Mouse (Mus musculus): Measurements from ENCODE around the gene Gm8764. TPM values are rescaled to one million over a fixed set of nuclear protein-coding genes. Genes with fewer than 3 reads are reported as not detected.
"Not testable (repeated sequence)": the region's sequence is repeated elsewhere in the genome, so short reads cannot be mapped to it uniquely, and the experiment has no call there.

The Gm8764 gene
- polyA plus RNA-seq (2021), result not detected

DNA sequence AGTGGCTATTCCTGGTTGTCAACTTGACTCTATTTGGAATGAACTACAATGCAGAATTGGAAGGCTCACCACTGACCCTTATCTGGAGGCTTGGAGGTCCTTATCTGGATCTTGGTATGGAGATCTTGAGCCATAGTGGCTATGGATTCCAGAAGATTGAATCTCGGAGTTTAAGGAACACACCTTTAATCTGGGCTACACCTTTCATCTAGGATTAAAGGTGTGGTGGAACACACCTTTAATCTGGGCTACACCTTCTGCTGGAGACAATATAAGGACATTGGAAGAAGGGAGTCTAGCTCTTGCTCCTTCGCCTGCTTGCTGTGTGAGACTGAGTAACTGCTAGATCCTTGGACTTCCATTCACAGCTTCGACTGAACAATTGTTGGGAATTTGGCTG, at the start of gene Gm8764:
Gene Gm8764, plus strand, starts transcription at position 301 of the 400 bp plus-strand sequence.
- POLR2A ChIA-PET; DNase-seq (ENCODE audit: low read depth, low spot score); CTCF ChIA-PET; H3K27me3 ChIP-seq; ATAC-seq; in situ Hi-C loops (cut with MboI; ENCODE audit: low pct_unique_long_range_greater_than_20kb): not testable (repeated sequence)

DNA sequence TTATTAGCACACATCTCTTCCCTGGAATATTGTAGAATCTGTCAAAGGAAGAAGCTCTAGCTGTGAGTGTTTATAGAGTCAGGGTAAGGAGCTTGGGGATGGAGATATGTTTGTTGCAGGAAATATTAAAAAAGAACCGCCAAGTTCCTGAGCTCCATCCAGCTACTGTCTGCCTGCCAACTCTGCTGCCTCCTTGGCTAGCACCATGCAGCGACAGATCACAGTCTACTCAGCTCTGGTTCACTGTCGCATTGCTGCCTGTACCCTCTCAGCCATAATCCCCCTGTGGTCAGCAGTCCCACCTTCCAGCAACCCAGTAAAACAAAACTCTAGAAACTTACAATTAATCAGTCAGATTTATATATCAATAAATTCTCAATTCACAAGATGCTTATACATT, 49.8 kb upstream of the Gm8764 start:
- CTCF ChIA-PET, result no interaction called here
- ATAC-seq, result no peak
- no peaks in the 10 kb centered on the region for H3K27me3 ChIP-seq
- POLR2A ChIA-PET, result no interaction called here
- TF ChIP-seq CTCF (IDR thresholded peaks at IDR 0.05), result no peak
- no peak for DNase-seq (ENCODE audit: low read depth, low spot score)
- in situ Hi-C loops (cut with MboI; ENCODE audit: low pct_unique_long_range_greater_than_20kb), result no loop called here

DNA sequence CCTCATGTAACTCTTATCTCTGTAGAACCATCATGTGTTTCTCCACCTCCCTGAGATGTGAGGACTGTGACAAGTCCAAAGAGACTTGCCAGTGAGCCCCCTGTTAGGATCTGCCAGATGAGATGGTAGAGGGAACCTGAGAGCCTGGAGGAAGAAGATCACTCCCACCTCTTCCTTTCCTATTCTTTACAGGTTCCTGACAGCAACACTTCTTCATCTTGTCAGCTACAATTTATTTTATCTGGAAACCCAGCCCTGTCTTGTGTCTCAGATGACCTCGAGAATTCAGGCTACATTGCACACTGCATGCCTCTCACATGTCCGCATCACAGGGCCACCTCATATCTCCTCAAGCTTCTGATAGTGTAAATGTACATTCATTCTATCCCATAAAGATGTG, 41.5 kb upstream of the Gm8764 start:
- no peaks in the 10 kb centered on the region for H3K27me3 ChIP-seq
- ChIA-PET CTCF (no interaction called here), POLR2A (no interaction called here)
- DNase-seq (ENCODE audit: low read depth, low spot score) (no peak), ATAC-seq (no peak)
- no peak for TF ChIP-seq CTCF (IDR thresholded peaks at IDR 0.05)
- in situ Hi-C loops (cut with MboI; ENCODE audit: low pct_unique_long_range_greater_than_20kb), result no loop called here

DNA sequence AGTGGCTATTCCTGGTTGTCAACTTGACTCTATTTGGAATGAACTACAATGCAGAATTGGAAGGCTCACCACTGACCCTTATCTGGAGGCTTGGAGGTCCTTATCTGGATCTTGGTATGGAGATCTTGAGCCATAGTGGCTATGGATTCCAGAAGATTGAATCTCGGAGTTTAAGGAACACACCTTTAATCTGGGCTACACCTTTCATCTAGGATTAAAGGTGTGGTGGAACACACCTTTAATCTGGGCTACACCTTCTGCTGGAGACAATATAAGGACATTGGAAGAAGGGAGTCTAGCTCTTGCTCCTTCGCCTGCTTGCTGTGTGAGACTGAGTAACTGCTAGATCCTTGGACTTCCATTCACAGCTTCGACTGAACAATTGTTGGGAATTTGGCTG, 17.1 kb upstream of the Gm8764 start, which contains the start of gene Gm21293:
Gene Gm21293, plus strand, starts transcription at position 301 of the 400 bp plus-strand sequence.
- H3K27me3 ChIP-seq; CTCF ChIA-PET; ATAC-seq; DNase-seq (ENCODE audit: low read depth, low spot score); POLR2A ChIA-PET; in situ Hi-C loops (cut with MboI; ENCODE audit: low pct_unique_long_range_greater_than_20kb): not testable (repeated sequence)

DNA sequence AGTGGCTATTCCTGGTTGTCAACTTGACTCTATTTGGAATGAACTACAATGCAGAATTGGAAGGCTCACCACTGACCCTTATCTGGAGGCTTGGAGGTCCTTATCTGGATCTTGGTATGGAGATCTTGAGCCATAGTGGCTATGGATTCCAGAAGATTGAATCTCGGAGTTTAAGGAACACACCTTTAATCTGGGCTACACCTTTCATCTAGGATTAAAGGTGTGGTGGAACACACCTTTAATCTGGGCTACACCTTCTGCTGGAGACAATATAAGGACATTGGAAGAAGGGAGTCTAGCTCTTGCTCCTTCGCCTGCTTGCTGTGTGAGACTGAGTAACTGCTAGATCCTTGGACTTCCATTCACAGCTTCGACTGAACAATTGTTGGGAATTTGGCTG, 8.6 kb upstream of the Gm8764 start, which contains the start of gene Gm6763:
Gene Gm6763, plus strand, starts transcription at position 301 of the 400 bp plus-strand sequence.
- ATAC-seq; DNase-seq (ENCODE audit: low read depth, low spot score); CTCF ChIA-PET; in situ Hi-C loops (cut with MboI; ENCODE audit: low pct_unique_long_range_greater_than_20kb); POLR2A ChIA-PET; H3K27me3 ChIP-seq: not testable (repeated sequence)

DNA sequence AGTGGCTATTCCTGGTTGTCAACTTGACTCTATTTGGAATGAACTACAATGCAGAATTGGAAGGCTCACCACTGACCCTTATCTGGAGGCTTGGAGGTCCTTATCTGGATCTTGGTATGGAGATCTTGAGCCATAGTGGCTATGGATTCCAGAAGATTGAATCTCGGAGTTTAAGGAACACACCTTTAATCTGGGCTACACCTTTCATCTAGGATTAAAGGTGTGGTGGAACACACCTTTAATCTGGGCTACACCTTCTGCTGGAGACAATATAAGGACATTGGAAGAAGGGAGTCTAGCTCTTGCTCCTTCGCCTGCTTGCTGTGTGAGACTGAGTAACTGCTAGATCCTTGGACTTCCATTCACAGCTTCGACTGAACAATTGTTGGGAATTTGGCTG, 8.4 kb downstream of the Gm8764 start, which contains the start of gene Gm21304:
Gene Gm21304, plus strand, starts transcription at position 301 of the 400 bp plus-strand sequence.
- DNase-seq (ENCODE audit: low read depth, low spot score); H3K27me3 ChIP-seq; in situ Hi-C loops (cut with MboI; ENCODE audit: low pct_unique_long_range_greater_than_20kb); ATAC-seq; POLR2A ChIA-PET; CTCF ChIA-PET: not testable (repeated sequence)

DNA sequence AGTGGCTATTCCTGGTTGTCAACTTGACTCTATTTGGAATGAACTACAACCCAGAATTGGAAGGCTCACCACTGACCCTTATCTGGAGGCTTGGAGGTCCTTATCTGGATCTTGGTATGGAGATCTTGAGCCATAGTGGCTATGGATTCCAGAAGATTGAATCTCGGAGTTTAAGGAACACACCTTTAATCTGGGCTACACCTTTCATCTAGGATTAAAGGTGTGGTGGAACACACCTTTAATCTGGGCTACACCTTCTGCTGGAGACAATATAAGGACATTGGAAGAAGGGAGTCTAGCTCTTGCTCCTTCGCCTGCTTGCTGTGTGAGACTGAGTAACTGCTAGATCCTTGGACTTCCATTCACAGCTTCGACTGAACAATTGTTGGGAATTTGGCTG, 16.9 kb downstream of the Gm8764 start, which contains the start of gene Gm21312:
Gene Gm21312, plus strand, starts transcription at position 301 of the 400 bp plus-strand sequence.
- POLR2A ChIA-PET; DNase-seq (ENCODE audit: low read depth, low spot score): not testable (repeated sequence)

DNA sequence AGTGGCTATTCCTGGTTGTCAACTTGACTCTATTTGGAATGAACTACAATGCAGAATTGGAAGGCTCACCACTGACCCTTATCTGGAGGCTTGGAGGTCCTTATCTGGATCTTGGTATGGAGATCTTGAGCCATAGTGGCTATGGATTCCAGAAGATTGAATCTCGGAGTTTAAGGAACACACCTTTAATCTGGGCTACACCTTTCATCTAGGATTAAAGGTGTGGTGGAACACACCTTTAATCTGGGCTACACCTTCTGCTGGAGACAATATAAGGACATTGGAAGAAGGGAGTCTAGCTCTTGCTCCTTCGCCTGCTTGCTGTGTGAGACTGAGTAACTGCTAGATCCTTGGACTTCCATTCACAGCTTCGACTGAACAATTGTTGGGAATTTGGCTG, 25.4 kb downstream of the Gm8764 start, which contains the start of gene Gm20765:
Gene Gm20765, plus strand, starts transcription at position 301 of the 400 bp plus-strand sequence.
- H3K27me3 ChIP-seq; POLR2A ChIA-PET; CTCF ChIA-PET; in situ Hi-C loops (cut with MboI; ENCODE audit: low pct_unique_long_range_greater_than_20kb); DNase-seq (ENCODE audit: low read depth, low spot score); ATAC-seq: not testable (repeated sequence)

More for the DNA sequence above, 16.9 kb downstream of the Gm8764 start, which contains the start of gene Gm21312:
- H3K27me3 ChIP-seq; CTCF ChIA-PET; ATAC-seq; in situ Hi-C loops (cut with MboI; ENCODE audit: low pct_unique_long_range_greater_than_20kb): not testable (repeated sequence)

DNA sequence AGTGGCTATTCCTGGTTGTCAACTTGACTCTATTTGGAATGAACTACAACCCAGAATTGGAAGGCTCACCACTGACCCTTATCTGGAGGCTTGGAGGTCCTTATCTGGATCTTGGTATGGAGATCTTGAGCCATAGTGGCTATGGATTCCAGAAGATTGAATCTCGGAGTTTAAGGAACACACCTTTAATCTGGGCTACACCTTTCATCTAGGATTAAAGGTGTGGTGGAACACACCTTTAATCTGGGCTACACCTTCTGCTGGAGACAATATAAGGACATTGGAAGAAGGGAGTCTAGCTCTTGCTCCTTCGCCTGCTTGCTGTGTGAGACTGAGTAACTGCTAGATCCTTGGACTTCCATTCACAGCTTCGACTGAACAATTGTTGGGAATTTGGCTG, 33.9 kb downstream of the Gm8764 start, which contains the start of gene Gm4340:
Gene Gm4340, plus strand, starts transcription at position 301 of the 400 bp plus-strand sequence.
- DNase-seq (ENCODE audit: low read depth, low spot score); CTCF ChIA-PET; ATAC-seq; H3K27me3 ChIP-seq; in situ Hi-C loops (cut with MboI; ENCODE audit: low pct_unique_long_range_greater_than_20kb); POLR2A ChIA-PET: not testable (repeated sequence)

DNA sequence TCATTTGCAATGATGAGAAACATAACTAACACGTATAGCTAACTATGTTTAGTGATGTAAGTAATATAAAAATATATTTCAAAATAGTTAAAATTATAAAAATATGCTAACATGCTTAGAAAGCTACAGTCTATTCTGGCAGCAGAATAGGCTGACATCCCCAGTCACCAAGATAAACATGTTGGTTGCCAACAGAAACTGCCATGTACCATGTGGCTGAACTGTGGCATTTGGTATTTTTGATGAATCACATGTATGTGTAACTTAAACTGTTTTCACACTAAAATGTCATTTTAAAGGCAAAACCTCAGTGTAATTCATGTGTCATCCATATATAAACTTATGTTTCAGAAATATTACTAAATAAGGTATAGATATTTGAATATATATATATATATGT, 49.8 kb downstream of the Gm8764 start:
- no peak for ATAC-seq
- in situ Hi-C loops (cut with MboI; ENCODE audit: low pct_unique_long_range_greater_than_20kb), result no loop called here
- no peaks in the 10 kb centered on the region for H3K27me3 ChIP-seq
- ChIA-PET POLR2A (no interaction called here), CTCF (no interaction called here)
- no peak for DNase-seq (ENCODE audit: low read depth, low spot score)
- TF ChIP-seq CTCF (IDR thresholded peaks at IDR 0.05), result no peak

DNA sequence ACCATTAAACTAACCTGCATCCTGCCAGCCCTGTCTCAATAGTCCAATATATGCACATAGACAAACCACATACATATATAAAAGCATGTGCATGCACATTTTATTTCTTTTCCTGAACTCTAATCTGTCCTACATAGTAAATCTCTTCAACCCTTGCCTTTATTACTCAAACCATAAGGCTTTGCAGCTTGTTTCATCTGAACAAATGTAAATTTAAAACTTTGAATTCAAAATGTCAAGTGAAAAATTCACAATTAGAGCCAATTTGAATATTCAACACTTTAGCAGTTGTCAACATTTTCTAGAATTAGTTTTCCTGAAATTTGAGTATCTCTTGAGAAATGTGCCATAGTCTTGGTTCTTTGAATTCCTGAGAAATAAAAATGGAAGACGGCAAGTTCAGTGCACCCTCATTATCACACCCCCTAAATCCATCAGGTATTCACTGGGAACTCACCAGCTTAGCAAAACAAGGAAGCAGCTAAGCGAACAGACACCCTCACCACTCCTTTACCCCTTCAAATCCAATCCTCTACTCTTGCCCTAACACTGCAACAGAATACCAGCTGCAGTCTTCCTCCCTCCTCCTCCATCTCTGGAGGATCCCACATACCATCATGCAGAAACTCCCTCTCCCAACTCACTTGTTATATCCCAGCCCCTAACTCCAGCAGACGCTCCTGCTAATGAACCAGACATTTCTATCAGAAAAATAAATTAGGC, 50.6 kb downstream of the Gm8764 start:
- POLR2A ChIA-PET, result no interaction called here
- CTCF ChIA-PET, result no interaction called here
- TF ChIP-seq CTCF (IDR thresholded peaks at IDR 0.05), result no peak
- no peaks in the 10 kb centered on the region for H3K27me3 ChIP-seq
- DNase-seq (ENCODE audit: low read depth, low spot score) (no peak), ATAC-seq (no peak)
- in situ Hi-C loops (cut with MboI; ENCODE audit: low pct_unique_long_range_greater_than_20kb), result no loop called here

Other genes starting within 250 kb of the Gm8764 start
- not detected for gene Gm21293, start 17.0 kb upstream of the Gm8764 start, polyA plus RNA-seq (2021)
- gene Gm6763, start 8.5 kb upstream of the Gm8764 start, polyA plus RNA-seq (2021), result not detected
- not detected for gene Gm21304, start 8.5 kb downstream of the Gm8764 start, polyA plus RNA-seq (2021)
- gene Gm21312, start 17.0 kb downstream of the Gm8764 start, polyA plus RNA-seq (2021), result not detected
- gene Gm20765, start 25.5 kb downstream of the Gm8764 start, polyA plus RNA-seq (2021), result not detected
- not detected for gene Gm4340, start 34.0 kb downstream of the Gm8764 start, polyA plus RNA-seq (2021)

All from Patski (cell line).